Mouse (Mus musculus) embryonic fibroblast, embryonic 13.5 days (primary cell): ENCODE results near the gene Sectm1a.

Source experiments
- CTCF ChIP-seq: IDR thresholded peaks from 2 replicates; pipeline ENCODE4 v1.5.1; 2011; ENCODE audit warnings: mild to moderate bottlenecking, control low read depth, low read length, moderate library complexity, borderline replicate concordance; ENCODE audit not compliant: insufficient read depth
- POLR2A ChIP-seq: IDR thresholded peaks from 2 replicates; pipeline ENCODE4 v1.6.1; 2011; ENCODE audit warnings: low read depth, mild to moderate bottlenecking, control low read depth, low read length, moderate library complexity

- TF ChIP-seq POLR2A, result no peak
- TF ChIP-seq CTCF, result no peak
These were observed 13.1 kb downstream of the Sectm1a start for GRCm38 (mm10) chr11:121067895-121068294.
